Mouse (Mus musculus): ENCODE data around the gene B4galnt1. TPM values are rescaled to one million over a fixed set of nuclear protein-coding genes. Genes with fewer than 3 reads are reported as not detected.

B4galnt1 gene
- total and polyA plus RNA-seq, 3 experiments: 24.6 to 66.0 (median 65.8) TPM

DNA sequence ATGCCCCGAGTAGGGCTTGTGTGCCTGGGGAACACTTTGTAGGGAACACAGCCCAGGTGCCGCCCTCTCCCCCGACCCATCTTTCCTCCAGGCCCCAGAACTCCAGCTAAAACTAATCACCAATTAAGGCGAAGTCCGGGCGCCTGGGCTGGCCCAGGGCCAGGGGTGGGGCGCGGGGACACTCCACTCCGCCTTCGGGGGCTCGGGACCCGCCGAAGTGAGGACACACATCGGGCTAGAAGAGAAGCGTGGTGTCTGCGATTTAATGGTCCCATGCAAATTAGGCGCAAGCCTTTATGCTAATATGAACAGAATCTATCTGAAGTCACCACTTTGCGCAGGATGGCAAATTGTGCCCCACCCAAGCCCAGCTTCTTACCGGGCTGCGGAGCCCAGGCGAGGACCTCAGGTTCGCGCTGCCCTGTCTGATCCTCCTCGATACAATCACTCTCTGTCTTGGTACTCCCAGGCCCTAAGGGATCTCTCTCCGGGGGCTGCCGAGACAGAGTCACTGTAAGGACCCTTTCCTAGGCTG, 24.2 kb downstream of the B4galnt1 start (continued):
- no peak for TF ChIP-seq RCOR1 (IDR thresholded peaks at IDR 0.05; ENCODE audit: low read depth, low read length)
- TF ChIP-seq CHD1 (IDR thresholded peaks at IDR 0.05; ENCODE audit: low read depth, low read length): no peak; the same call in 1 of the 2 replicates
- TF ChIP-seq BHLHE40 (IDR thresholded peaks at IDR 0.05; ENCODE audit: borderline replicate concordance, low read depth, low read length): no peak
- TF ChIP-seq ZC3H11A (IDR thresholded peaks at IDR 0.05; ENCODE audit: low read depth, low read length): no peak

DNA sequence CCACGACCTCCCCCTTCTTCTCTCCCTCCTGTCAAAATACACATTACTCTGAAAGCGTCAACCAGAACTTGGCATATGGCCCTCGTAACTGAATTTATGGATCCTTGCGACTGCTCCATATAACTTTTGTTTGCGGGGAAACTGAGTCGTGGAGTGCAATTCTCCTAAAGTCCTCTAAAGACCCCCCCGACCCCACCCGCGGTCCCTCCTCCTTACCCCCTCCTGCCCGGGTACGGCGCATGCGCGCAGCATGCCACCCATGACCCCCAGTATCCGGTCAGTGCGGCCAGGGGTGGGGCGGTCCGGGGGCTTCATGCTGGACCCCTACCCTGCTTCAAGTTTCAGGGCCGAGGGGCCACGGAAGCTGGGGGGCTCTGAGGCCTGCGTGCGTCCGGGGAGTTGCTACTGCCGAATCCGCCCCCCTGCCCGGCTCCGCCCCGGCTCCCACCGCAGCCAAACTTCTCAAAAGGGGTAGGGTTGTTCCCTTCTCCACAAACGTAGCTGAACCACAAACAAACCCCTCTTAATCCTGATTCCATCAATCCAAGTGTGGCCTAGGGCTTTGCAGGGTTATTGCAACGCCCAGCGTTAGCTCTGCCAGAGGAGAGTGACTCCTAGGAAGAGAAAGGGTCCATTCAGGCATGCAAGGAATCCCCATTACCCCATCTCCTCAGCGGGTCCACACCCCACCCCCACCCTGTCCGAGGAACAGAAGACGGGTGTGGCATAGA, 24.8 kb downstream of the B4galnt1 start, which contains the start of gene Arhgef25:
Gene Arhgef25 (minus strand): TSS at position 433 of the 731 bp plus-strand sequence.
- DNase-seq (ENCODE audit: low read depth, low spot score): peak; percentile 82
- Histone ChIP-seq H3K27ac (ENCODE audit: control insufficient read depth, low read depth, low read length) (peak within 1 kb of the TSS; percentile 96), H3K79me2 (ENCODE audit: control insufficient read depth, insufficient read depth, low read length, poor library complexity) (peaks cover 7% of the 10 kb centered on the region; the same call in 1 of the 2 replicates), H3K4me1 (ENCODE audit: control insufficient read depth in 1 of 2, insufficient read depth in 2 of 2, low read length in 2 of 2) (peaks cover 2 to 34% of the 10 kb centered on the region in 2 experiments; a peak in 3 of 4 replicates), H3K9me3 (replicated peaks; ENCODE audit: insufficient read depth, low read length) (no peaks in the 10 kb centered on the region), H3K36me3 (ENCODE audit: control insufficient read depth in 1 of 2, insufficient read depth in 2 of 2, low read length in 2 of 2) (peaks cover 0 to 30% of the 10 kb centered on the region in 2 experiments; a peak in 2 of 4 replicates), H3K4me3 (ENCODE audit: control insufficient read depth in 1 of 2, insufficient read depth in 1 of 2, low read depth in 2 of 2, low read length in 2 of 2) (peak within 1 kb of the TSS; percentile 82 to 96), H3K9ac (ENCODE audit: control insufficient read depth, low read depth, low read length, poor library complexity, severe bottlenecking) (peak within 1 kb of the TSS; percentile 88), H3K27me3 (ENCODE audit: control insufficient read depth in 1 of 2, insufficient read depth in 2 of 2, low read length in 2 of 2) (no peaks in the 10 kb centered on the region)
- no peak; the same call in 1 of the 2 replicates for TF ChIP-seq TBP (IDR thresholded peaks at IDR 0.05; ENCODE audit: low read depth, low read length)
- TF ChIP-seq ZC3H11A (IDR thresholded peaks at IDR 0.05; ENCODE audit: low read depth, low read length): no peak
- peak; percentile 31; the same call in 1 of the 2 replicates for TF ChIP-seq ZMIZ1 (IDR thresholded peaks at IDR 0.05; ENCODE audit: low read depth, low read length)
- peak; percentile 21; the same call in 1 of the 2 replicates for TF ChIP-seq CHD2 (IDR thresholded peaks at IDR 0.05; ENCODE audit: low read length)
- no peak for TF ChIP-seq NELFE (IDR thresholded peaks at IDR 0.05; ENCODE audit: low read depth, low read length)
- peak; percentile 20 for TF ChIP-seq SIN3A (IDR thresholded peaks at IDR 0.05; ENCODE audit: low read length)
- TF ChIP-seq NRF1 (IDR thresholded peaks at IDR 0.05; ENCODE audit: insufficient read depth, low read depth, low read length, poor library complexity, severe bottlenecking): peak; percentile 72
- peak; percentile 19; the same call in 1 of the 2 replicates for TF ChIP-seq MAZ (IDR thresholded peaks at IDR 0.05; ENCODE audit: low read depth, low read length)
- TF ChIP-seq HCFC1 (IDR thresholded peaks at IDR 0.05; ENCODE audit: low read depth, low read length): peak; percentile 6; the same call in 1 of the 2 replicates
- TF ChIP-seq USF1 (IDR thresholded peaks at IDR 0.05; ENCODE audit: low read depth, low read length): no peak
- TF ChIP-seq EP300 (IDR thresholded peaks at IDR 0.05; ENCODE audit: low read depth in 1 of 2, low read length in 2 of 2): peak in 1 of 2 experiments; percentile 21; a peak in 1 of 4 replicates
- TF ChIP-seq GABPA (IDR thresholded peaks at IDR 0.05; ENCODE audit: low read depth, low read length): no peak
- peak; percentile 22; the same call in 1 of the 2 replicates for TF ChIP-seq TCF12 (IDR thresholded peaks at IDR 0.05; ENCODE audit: low read depth, low read length)
- TF ChIP-seq POLR2AphosphoS2 (IDR thresholded peaks at IDR 0.05; ENCODE audit: low read length): peak; percentile 30; the same call in 1 of the 2 replicates
- TF ChIP-seq MYC (IDR thresholded peaks at IDR 0.05; ENCODE audit: low read depth, low read length): peak; percentile 21; the same call in 1 of the 2 replicates
- TF ChIP-seq CHD1 (IDR thresholded peaks at IDR 0.05; ENCODE audit: low read depth, low read length): 0 out of 2 replicates have a peak, but pooled peaks have one; percentile 11
- TF ChIP-seq MAX (IDR thresholded peaks at IDR 0.05; ENCODE audit: low read length): 0 out of 2 replicates have a peak, but pooled peaks have one; percentile 9

All from MEL (cell line).